Mouse (Mus musculus) gastrocnemius, postnatal 36 days (tissue): ENCODE measurements at regions not wholly inside any gene's neighbourhood (a gene's known extent, or its start where the extent isn't known, plus 50 kb on each side); places are given as distances from the start of the nearest gene placed in this dataset.
A peak's percentile ranks its signal among the peaks of the same experiment; 100 is the strongest.
"Not testable (repeated sequence)": the region's sequence is repeated elsewhere in the genome, so short reads cannot be mapped to it uniquely, and the experiment has no call there.

ENCODE experiments used
- DNase-seq, 2 experiments: peaks; one replicate each; pipeline ENCODE4 v3.0.0; 2022
- intact Hi-C: fragments of 180-260 bp; cut with DNase I; formaldehyde crosslinking; loops from one replicate; pipeline ENCODE4 v1.15.1; 2025

DNA sequence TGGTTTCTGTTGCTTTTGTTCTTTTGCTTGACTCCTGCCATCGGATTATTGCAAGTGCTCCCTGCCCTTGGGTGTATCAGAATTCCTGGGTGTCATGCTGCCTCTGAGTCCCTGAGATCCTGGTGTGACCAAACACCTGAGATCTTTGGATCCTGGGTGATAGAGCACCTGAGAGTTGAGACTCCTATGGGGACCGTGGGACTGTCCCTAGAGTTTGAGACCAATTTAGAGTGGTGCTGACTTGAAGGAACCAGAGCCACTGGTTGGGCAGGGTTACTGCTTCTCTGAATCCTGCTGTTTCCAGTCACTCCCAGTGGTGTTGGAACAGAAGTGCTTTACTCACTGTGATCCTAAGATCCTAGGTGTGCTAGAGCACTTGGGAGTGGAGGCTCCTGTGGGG, 448.7 kb downstream of the Adam6a start:
- intact Hi-C loops = loop anchor here (2.0 kb wide), 1 partner anchor 52 kb away; no protein-coding TSS in a partner anchor
- peak in 1 of 2 experiments; percentile 13 for DNase-seq

DNA sequence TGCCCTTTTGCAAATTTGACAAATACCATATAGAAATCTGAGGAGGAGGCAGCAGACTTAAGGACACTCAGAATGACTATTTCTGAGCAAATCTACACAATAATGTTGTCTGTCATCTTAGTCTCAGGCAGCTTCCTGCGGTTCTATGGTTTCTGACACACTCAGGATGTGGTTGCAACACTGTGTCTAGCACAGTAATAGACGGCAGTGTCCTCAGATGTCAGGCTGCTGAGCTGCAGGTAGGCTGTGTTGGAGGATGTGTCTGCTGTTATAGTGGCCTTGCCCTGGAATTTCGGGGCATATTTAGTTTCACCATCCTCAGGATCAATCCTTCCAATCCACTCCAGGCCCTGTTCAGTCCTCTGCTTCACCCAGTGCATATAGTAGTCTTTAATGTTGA, 450.6 kb downstream of the Adam6a start:
- peak in 1 of 2 experiments; percentile 12 for DNase-seq
- intact Hi-C loops = not testable (repeated sequence)

DNA sequence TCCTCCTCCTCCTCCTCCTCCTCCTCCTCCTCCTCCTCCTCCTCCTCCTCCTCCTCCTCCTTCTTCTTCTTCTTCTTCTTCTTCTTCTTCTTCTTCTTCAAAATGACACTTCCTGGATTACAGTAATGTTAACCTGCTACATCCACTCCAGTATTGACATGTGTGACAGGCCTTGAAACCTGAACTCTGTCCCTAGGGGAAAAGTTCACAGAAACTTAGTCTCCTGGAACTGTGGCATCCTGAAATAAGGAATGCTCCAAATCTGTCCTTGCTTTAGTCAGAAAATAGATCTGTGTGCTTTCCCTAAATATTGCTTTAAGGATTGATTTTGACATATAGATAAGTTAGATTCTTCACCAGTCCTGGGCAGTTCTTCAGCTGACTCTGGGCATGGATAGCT, 464.8 kb downstream of the Adam6a start:
- intact Hi-C loops = not testable (repeated sequence)

DNA sequence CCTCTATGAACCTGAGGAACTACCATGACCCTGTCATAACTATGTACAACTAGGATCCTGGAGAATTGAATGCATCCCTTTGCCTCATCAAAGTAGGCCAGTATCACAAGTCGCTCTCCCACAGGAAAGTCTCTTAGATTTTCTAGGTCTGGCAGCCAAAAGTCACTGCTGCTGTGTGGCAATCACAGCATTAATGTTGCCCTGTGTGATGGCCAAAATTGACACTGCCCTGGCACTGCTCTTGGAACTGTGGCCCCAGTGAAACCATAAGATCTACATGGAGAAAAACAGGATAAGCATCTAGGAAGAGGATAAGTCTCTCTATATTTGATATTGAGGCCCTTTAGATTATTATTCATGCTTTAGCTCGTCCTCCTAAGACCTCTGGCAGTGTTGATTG, 465.7 kb downstream of the Adam6a start:
- DNase-seq = no peak
- intact Hi-C loops = no loop called here

More for the DNA sequence above, 464.8 kb downstream of the Adam6a start:
- DNase-seq = not testable (repeated sequence)

DNA sequence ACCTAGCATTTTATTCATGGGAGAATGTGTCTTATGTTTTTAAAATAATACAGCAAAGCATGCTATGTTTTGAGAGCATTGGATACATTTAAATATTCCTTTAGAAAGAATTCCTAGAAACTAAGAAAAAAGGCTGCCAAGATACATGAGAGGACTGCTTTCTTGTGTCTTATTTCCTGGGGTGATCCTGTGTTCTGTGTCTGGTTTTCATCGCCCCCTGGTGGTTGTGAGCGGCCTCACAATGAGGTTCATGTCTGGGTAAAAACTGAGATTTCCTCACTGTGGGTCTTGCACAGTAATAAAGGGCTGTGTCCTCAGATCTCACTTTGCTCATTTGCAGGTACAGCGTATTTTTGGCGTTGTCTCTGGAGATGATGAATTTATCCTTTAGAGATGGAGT, 469.2 kb downstream of the Adam6a start:
- DNase-seq, intact Hi-C loops: not testable (repeated sequence)

DNA sequence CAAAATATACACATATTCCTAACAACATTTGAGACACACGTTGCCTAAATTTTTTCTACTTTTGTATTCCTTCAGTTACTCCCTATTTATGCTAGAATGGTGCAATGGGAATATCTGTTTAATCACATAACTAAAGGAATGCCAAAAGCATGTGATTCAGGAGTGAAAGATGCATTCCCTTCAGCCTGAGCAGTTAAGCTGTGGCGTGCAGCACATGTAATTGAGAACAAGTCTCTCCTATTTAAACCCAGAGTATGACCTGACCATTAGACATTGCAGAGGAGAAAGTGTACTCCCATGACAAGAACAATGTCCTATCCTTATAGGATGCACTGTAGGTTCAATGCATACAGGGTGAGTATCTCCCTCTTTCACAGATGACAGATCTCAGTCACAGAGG, 493.3 kb downstream of the Adam6a start:
- intact Hi-C loops = not testable (repeated sequence)

DNA sequence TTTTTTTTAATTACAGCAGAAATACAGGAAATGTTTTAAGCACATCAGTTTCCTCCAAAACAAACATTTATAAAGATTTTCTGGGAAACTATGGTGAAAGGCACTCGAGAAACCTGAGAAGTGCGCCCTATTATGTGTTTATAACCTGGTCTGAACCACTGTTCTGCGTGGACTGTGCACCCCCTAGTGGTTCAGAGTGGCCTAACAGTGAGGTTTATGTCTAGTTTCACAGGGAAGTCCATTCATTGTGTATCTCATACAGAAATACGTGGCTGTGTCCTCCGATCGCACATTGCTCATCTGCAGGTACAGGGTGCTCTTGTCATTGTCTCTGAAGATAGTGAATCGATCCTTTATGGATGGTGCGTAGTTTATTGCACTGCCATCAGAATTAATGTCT, 504.3 kb downstream of the Adam6a start:
- DNase-seq, intact Hi-C loops: not testable (repeated sequence)

More for the DNA sequence above, 493.3 kb downstream of the Adam6a start:
- not testable (repeated sequence) for DNase-seq

DNA sequence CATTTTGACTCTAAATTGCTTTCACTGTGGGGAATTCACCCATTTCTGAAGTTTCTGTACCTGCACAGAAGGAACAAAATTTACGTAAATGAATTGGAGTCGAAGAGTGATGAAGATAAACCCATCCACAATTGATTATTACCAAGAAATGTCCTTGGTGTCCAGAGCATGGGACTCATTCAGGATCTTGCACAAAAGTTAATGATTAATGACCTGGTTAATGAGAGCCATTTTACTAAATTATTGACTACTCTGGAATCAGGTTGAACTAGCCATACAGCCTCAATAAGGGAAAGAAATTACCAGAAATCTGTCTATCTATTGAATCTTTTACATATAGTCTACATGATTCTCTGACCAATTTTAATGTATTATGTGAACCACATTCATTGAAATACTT, 509.6 kb downstream of the Adam6a start:
- intact Hi-C loops = loop anchor here (2.0 kb wide), 1 partner anchor 69 kb away; no protein-coding TSS in a partner anchor

DNA sequence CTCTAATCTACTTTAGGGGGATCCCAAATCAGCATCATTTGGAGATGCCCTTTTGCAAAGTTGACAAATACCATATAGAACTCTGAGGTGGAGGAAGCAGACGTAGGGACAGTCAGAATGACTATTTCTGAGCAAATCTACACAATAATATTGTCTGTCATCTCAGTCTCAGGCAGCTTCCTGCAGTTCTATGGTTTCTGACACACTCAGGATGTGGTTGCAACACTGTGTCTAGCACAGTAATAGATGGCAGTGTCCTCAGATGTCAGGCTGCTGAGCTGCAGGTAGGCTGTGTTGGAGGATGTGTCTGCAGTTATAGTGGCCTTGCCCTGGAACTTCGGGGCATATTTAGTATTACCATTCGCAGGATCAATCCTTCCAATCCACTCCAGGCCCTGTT, 515.9 kb downstream of the Adam6a start:
- intact Hi-C loops = no loop called here
- DNase-seq = no peak

More for the DNA sequence above, 509.6 kb downstream of the Adam6a start:
- no peak for DNase-seq

DNA sequence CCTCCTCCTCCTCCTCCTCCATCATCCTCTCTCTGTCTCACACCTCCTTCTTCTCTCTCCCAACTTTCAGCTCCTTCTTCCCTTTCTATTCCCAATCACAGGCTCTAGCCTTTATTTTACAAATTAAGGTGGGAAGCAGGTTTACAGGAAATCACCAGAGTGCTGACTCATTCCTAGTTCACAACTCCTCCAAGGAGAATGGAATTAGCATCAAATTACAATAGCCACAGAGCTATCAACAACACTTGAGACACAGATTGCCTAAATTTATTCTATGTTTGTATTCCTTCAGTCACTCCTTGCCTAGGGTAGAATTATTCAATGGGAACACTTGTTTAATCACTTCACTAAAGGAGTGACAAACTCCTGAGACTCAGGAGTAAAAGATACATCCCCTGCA, 523.5 kb downstream of the Adam6a start:
- intact Hi-C loops = no loop called here
- DNase-seq = no peak

DNA sequence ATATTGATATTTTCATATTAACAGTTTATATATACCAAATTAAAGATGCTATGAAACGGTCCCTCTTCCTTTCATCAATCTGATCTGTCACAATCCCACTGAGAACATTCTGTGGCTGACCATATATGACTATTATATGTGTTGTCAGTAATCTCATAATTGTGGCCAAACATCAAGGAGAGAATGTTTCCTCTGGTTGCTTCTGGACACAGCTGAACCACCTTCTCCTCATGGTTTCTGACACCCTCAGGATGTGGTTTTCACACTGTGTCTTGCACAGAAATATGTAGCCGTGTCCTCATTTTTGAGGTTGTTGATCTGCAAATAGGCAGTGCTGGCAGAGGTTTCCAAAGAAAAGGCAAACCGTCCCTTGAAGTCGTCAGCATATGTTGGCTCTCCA, 565.0 kb downstream of the Adam6a start:
- not testable (repeated sequence) for DNase-seq
- intact Hi-C loops = loop anchor here (5.0 kb wide), 1 partner anchor 34 kb away; no protein-coding TSS in a partner anchor

DNA sequence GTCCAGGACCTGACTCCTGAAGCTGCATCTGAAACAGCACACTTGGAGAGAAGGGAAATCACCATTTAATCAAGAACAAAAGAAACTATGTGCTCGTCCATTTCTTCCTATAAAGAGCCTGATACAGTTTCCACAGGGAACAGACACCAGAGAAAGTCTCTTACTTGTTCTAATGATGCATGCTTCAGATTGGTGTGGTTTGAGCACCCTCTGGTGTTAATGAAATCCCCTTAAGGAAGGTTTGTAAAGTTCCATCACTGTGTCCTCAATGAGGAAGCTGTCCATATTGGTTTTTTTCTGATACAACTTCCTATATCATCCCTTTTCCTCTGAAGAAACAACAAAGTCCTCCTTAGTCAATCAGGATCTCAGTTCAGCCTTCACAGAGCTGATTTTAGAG, 591.2 kb downstream of the Adam6a start:
- intact Hi-C loops = loop anchor here (5.0 kb wide), 1 partner anchor 43 kb away; no protein-coding TSS in a partner anchor
- no peak for DNase-seq

DNA sequence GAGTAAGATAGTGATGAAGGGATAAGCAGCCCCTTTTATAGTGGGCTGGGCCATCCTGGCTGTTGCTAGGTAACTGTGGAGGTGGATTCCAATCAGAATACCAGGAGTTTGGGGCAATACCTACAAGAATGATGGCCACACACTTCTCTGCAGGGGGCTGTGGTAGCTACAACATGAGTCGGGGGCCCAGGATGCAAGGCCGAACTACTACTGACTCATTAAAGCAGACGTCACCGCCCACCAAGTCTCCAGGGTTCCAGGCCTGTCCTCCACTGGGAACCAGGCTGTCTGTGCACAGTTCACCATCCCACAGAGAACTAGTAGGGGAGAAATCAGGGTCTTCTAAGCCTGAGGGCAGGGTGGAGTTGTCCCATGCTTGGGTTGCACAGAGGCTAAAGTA, 605.1 kb downstream of the Adam6a start:
- no peak for DNase-seq
- intact Hi-C loops = no loop called here

DNA sequence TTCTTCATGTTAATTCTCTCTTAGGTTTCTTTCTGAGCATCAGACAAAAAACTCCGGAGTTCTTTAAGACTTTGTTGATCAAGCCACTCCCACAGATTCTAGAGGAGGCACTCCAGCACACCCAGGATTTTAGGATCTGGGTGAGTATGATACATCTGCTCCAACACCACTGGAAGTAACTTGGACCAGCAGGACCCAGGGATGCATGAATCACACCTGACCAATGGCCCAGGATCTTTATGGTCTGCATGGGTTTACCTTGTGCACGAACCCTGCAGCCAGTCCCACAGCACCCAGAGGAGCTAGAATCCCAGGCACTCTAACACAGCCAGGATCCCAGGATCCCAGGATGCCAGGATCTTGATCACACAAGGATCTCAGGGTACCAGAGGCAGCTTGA, 628.6 kb downstream of the Adam6a start:
- intact Hi-C loops = no loop called here

DNA sequence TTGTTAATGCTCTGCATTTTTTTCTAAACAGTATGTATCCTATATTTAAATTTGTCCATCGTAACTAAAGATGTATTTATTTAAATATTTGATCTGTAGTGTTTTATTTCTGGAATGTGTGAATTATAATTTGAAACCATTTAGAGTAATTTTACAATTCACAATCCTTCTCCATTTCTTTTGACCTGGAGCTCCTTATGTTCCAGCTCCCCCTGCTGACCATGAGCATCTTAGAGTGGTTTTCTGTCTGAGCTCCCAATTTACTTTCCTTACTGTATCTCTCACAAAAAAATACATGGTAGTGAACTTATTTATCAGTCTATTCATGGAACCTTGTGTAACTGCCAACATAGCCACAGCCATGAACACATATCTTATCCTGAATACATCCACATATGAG, 655.8 kb downstream of the Adam6a start:
- no peak for DNase-seq
- intact Hi-C loops = no loop called here

More for the DNA sequence above, 628.6 kb downstream of the Adam6a start:
- no peak for DNase-seq

DNA sequence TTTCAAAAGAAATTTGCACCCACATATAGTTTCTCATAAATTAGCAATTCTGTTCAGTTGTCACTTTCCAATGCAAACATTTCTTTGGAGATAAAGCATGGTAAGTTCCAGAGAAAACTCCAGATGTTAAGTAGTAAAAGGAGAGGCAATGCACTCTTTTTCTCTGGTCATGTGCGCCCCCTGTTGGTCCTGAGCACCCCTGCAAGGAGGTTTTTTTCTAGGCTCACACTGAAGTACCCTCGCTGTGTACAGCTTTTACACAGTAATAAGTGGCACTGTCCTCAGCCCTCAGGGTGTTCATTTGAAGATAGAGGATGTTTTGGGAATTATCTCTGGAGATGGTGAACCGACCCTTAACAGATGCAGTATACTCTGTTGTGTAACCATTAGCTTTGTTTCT, 678.8 kb downstream of the Adam6a start:
- intact Hi-C loops = no loop called here
- DNase-seq = no peak
